Mouse (Mus musculus) c-Kit-positive CD71-positive TER-119-negative erythroid progenitor cells, embryonic 14.5 days (primary cell): ENCODE measurements around the gene Intu.

Experiments used
- DNase-seq: peaks from one replicate; pipeline ENCODE4 v3.0.0-alpha.2; 2013; ENCODE audit warnings: low read depth

The Intu gene

GRCm38 (mm10) chr3:40527976-40528950 is 2.8 kb upstream of the Intu start:
- no peak for DNase-seq

GRCm38 (mm10) chr3:40528958-40529357 is 2.1 kb upstream of the Intu start:
- no peak for DNase-seq

- DNase-seq: no peak
Observed at GRCm38 (mm10) chr3:40530845-40531244, 241 bp upstream of the Intu start.

- no peak for DNase-seq
Observed at GRCm38 (mm10) chr3:40532256-40532655, 1.2 kb downstream of the Intu start.

GRCm38 (mm10) chr3:40534141-40534540 is 3.1 kb downstream of the Intu start:
- no peak for DNase-seq

GRCm38 (mm10) chr3:40540567-40541554 is 9.8 kb downstream of the Intu start:
- peak; percentile 83 for DNase-seq

- DNase-seq: no peak
Observed at GRCm38 (mm10) chr3:40546621-40547020, 15.5 kb downstream of the Intu start.

- no peak for DNase-seq
Observed at GRCm38 (mm10) chr3:40652941-40653352, 121.9 kb downstream of the Intu start.

- no peak for DNase-seq
Observed at GRCm38 (mm10) chr3:40653582-40653981, 122.5 kb downstream of the Intu start.

- no peak for DNase-seq
Observed at GRCm38 (mm10) chr3:40654028-40654427, 122.9 kb downstream of the Intu start.

GRCm38 (mm10) chr3:40655571-40655970 is 124.5 kb downstream of the Intu start:
- DNase-seq: no peak

GRCm38 (mm10) chr3:40656339-40656738 is 125.3 kb downstream of the Intu start:
- no peak for DNase-seq

GRCm38 (mm10) chr3:40660231-40660630 is 129.1 kb downstream of the Intu start:
- DNase-seq: no peak

- no peak for DNase-seq
Observed at GRCm38 (mm10) chr3:40666109-40666508, 135.0 kb downstream of the Intu start.

- no peak for DNase-seq
Observed at GRCm38 (mm10) chr3:40666861-40667719, 136.0 kb downstream of the Intu start.

GRCm38 (mm10) chr3:40668889-40669288 is 137.8 kb downstream of the Intu start:
- no peak for DNase-seq

GRCm38 (mm10) chr3:40669395-40669794 is 138.3 kb downstream of the Intu start:
- no peak for DNase-seq

GRCm38 (mm10) chr3:40673515-40673914 is 142.4 kb downstream of the Intu start:
- DNase-seq: no peak

- no peak for DNase-seq
Observed at GRCm38 (mm10) chr3:40674873-40675405, 143.9 kb downstream of the Intu start.

GRCm38 (mm10) chr3:40678856-40679255 is 147.8 kb downstream of the Intu start:
- no peak for DNase-seq

GRCm38 (mm10) chr3:40682404-40682803 is 151.3 kb downstream of the Intu start:
- no peak for DNase-seq
